Comparison of ENCODE assay signal across 8 mouse cellular contexts in genomic region chr15:80134450-80134847, GRCm38 (mm10). TPM values are rescaled to one million over a fixed set of nuclear protein-coding genes. Genes with fewer than 3 reads are reported as not detected.
DNase-seq lines count a peak whose midpoint lies in the region; ATAC-seq and TF ChIP-seq lines count a peak whose summit lies in the region.

No protein-coding gene starts in this region.

- WGBS in heart, embryonic 15.5 days = 21% methylated on average over 9 of the region's 9 CpGs
- 68% methylated on average over 9 of the region's 9 CpGs for WGBS in limb, embryonic 14.5 days
- 30% methylated on average over 9 of the region's 9 CpGs for WGBS in small intestine, adult 2 months

- peak overlapping the region; percentile 79 for H3K9ac ChIP-seq in heart, embryonic 15.5 days
- H3K9ac ChIP-seq in limb, embryonic 14.5 days (ENCODE audit: low read depth, low read length, severe bottlenecking) = peak overlapping the region; percentile 92

- peaks cover 40% of the 10 kb centered on the region for H3K36me3 ChIP-seq in E14TG2a.4 (ENCODE audit: insufficient read depth, low read length)
- H3K36me3 ChIP-seq in heart, embryonic 15.5 days = no peaks in the 10 kb centered on the region
- H3K36me3 ChIP-seq in limb, embryonic 14.5 days (ENCODE audit: control insufficient read depth, insufficient read depth, low read length) = peaks cover 13% of the 10 kb centered on the region; the same call in 1 of the 2 replicates
- H3K36me3 ChIP-seq in small intestine, adult 2 months (ENCODE audit: control insufficient read depth, insufficient read depth, low read length) = no peaks in the 10 kb centered on the region

- no peak for TF ChIP-seq POLR2A in limb, embryonic 14.5 days (IDR thresholded peaks at IDR 0.05; ENCODE audit: borderline replicate concordance, extremely low read depth, insufficient read depth, insufficient read length)
- TF ChIP-seq POLR2A in small intestine, adult 2 months (IDR thresholded peaks at IDR 0.05; ENCODE audit: low read depth, low read length) = no peak

- no peak; the same call in 1 of the 2 replicates for ATAC-seq in heart, embryonic 15.5 days (replicated peaks; ENCODE audit: insufficient number of reproducible peaks, insufficient read depth, low FRiP score, low read depth)
- ATAC-seq in limb, embryonic 14.5 days (ENCODE audit: low FRiP score, low read depth) = no peak

- peak overlapping the region; percentile 73 for H3K4me2 ChIP-seq in heart, embryonic 15.5 days
- peak overlapping the region; percentile 79 for H3K4me2 ChIP-seq in limb, embryonic 14.5 days (replicated peaks; ENCODE audit: low read depth, low read length, severe bottlenecking)

- H3K9me3 ChIP-seq in E14TG2a.4 (ENCODE audit: low read length) = no peaks in the 10 kb centered on the region
- no peaks in the 10 kb centered on the region for H3K9me3 ChIP-seq in heart, embryonic 15.5 days (replicated peaks)
- H3K9me3 ChIP-seq in limb, embryonic 14.5 days (ENCODE audit: control insufficient read depth, low read length) = no peaks in the 10 kb centered on the region

- DNase-seq in adrenal gland, postnatal 14 days = peak; percentile 60
- no peak for DNase-seq in limb, embryonic 14.5 days (ENCODE audit: low spot score)
- no peak for DNase-seq in thymus, postnatal 25 days
- DNase-seq in thymus, adult 18-20 months = no peak
- DNase-seq in gastrocnemius, adult 18-20 months (ENCODE audit: low spot score) = no peak

- TF ChIP-seq CTCF in E14TG2a.4 (conservative IDR thresholded peaks at IDR 0.05; ENCODE audit: low read length) = no peak
- TF ChIP-seq CTCF in small intestine, adult 2 months (IDR thresholded peaks at IDR 0.05; ENCODE audit: extremely low read depth, insufficient read length, insufficient replicate concordance, low read depth, low read length) = no peak

- H3K4me1 ChIP-seq in E14TG2a.4 (replicated peaks; ENCODE audit: low read depth, low read length) = peaks cover 87% of the 10 kb centered on the region
- peaks cover 57% of the 10 kb centered on the region for H3K4me1 ChIP-seq in heart, embryonic 15.5 days (replicated peaks)
- peaks cover 18% of the 10 kb centered on the region for H3K4me1 ChIP-seq in limb, embryonic 14.5 days (ENCODE audit: control insufficient read depth, insufficient read depth, low read length)
- peaks cover 15% of the 10 kb centered on the region for H3K4me1 ChIP-seq in small intestine, adult 2 months (ENCODE audit: control insufficient read depth, insufficient read depth, insufficient read length, low read length)

- H3K27ac ChIP-seq in heart, embryonic 15.5 days = peak overlapping the region; percentile 100
- peak overlapping the region; percentile 99; the same call in 1 of the 2 replicates for H3K27ac ChIP-seq in limb, embryonic 14.5 days (replicated peaks; ENCODE audit: low read depth, low read length)
- peak overlapping the region; percentile 83 for H3K27ac ChIP-seq in small intestine, adult 2 months (ENCODE audit: insufficient read depth, low read depth, low read length)

- no peaks in the 10 kb centered on the region for H3K27me3 ChIP-seq in E14TG2a.4 (ENCODE audit: insufficient read depth, low read length)
- H3K27me3 ChIP-seq in heart, embryonic 15.5 days = no peaks in the 10 kb centered on the region
- no peaks in the 10 kb centered on the region for H3K27me3 ChIP-seq in limb, embryonic 14.5 days (ENCODE audit: control insufficient read depth, insufficient read depth, low read length)
- no peaks in the 10 kb centered on the region for H3K27me3 ChIP-seq in small intestine, adult 2 months (ENCODE audit: control insufficient read depth, insufficient read depth, low read length)

- peak overlapping the region; percentile 90 for H3K4me3 ChIP-seq in E14TG2a.4 (replicated peaks; ENCODE audit: low read length)
- H3K4me3 ChIP-seq in heart, embryonic 15.5 days = peak overlapping the region; percentile 75
- H3K4me3 ChIP-seq in limb, embryonic 14.5 days (replicated peaks; ENCODE audit: low read length) = peak overlapping the region; percentile 74
- H3K4me3 ChIP-seq in small intestine, adult 2 months (ENCODE audit: low read depth, low read length) = peak overlapping the region; percentile 17

RNA-seq across cellular contexts. Expression of gene Tab1, which starts 1.5 kb away (rescaled TPM):
- 14.6 and 23.0 TPM in 2 replicates for total RNA-seq in adrenal gland, postnatal 14 days (2021)
- 25.0 and 33.6 TPM in 2 replicates for polyA plus RNA-seq in heart, embryonic 15.5 days (2015; fragmentation: Nextera tagmentation; extraction: Ambion mirVana)
- polyA plus RNA-seq in limb, embryonic 14.5 days (2012; rRNA removed) = 43.1 and 56.5 TPM in 2 replicates
- 34.6 and 39.4 TPM in 2 replicates for polyA plus RNA-seq in limb, embryonic 14.5 days (2014; fragmentation: Nextera tagmentation; extraction: Ambion mirVana)
- polyA plus RNA-seq in small intestine, adult 2 months (2012; rRNA removed) = 14.7 and 28.6 TPM in 2 replicates
- 10 to 100 TPM; 11.0 to 12.5 TPM for total RNA-seq in gastrocnemius, adult 18-20 months (2021)

RNA-seq across cellular contexts. Expression of gene Mgat3, which starts 39.1 kb away (rescaled TPM):
- 6.6 and 7.6 TPM in 2 replicates for total RNA-seq in adrenal gland, postnatal 14 days (2021)
- polyA plus RNA-seq in heart, embryonic 15.5 days (2015; fragmentation: Nextera tagmentation; extraction: Ambion mirVana) = 0.93 and 2.5 TPM in 2 replicates
- polyA plus RNA-seq in limb, embryonic 14.5 days (2012; rRNA removed) = 18.1 and 23.9 TPM in 2 replicates
- 6.7 and 8.0 TPM in 2 replicates for polyA plus RNA-seq in limb, embryonic 14.5 days (2014; fragmentation: Nextera tagmentation; extraction: Ambion mirVana)
- polyA plus RNA-seq in small intestine, adult 2 months (2012; rRNA removed) = 28.4 and 62.6 TPM in 2 replicates
- 1 to 10 TPM in 1 of 2 experiments, under 1 TPM in 1; 0.43 to 1.2 TPM for total RNA-seq in gastrocnemius, adult 18-20 months (2021)

RNA-seq across cellular contexts. Expression of gene Rpl3, which starts 42.8 kb away (rescaled TPM):
- total RNA-seq in adrenal gland, postnatal 14 days (2021) = 594 and 691 TPM in 2 replicates
- 565 and 609 TPM in 2 replicates for polyA plus RNA-seq in heart, embryonic 15.5 days (2015; fragmentation: Nextera tagmentation; extraction: Ambion mirVana)
- 1,074 and 1,569 TPM in 2 replicates for polyA plus RNA-seq in limb, embryonic 14.5 days (2012; rRNA removed)
- polyA plus RNA-seq in limb, embryonic 14.5 days (2014; fragmentation: Nextera tagmentation; extraction: Ambion mirVana) = 1,384 and 1,387 TPM in 2 replicates
- 129 and 298 TPM in 2 replicates for polyA plus RNA-seq in small intestine, adult 2 months (2012; rRNA removed)
- 10 to 100 TPM; 37.2 to 48.3 TPM for total RNA-seq in gastrocnemius, adult 18-20 months (2021)

RNA-seq across cellular contexts. Expression of gene Syngr1, which starts 43.3 kb away (rescaled TPM):
- total RNA-seq in adrenal gland, postnatal 14 days (2021) = 28.5 and 29.8 TPM in 2 replicates
- polyA plus RNA-seq in heart, embryonic 15.5 days (2015; fragmentation: Nextera tagmentation; extraction: Ambion mirVana) = 38.0 and 42.9 TPM in 2 replicates
- polyA plus RNA-seq in limb, embryonic 14.5 days (2012; rRNA removed) = 10.8 and 11.0 TPM in 2 replicates
- polyA plus RNA-seq in limb, embryonic 14.5 days (2014; fragmentation: Nextera tagmentation; extraction: Ambion mirVana) = 8.3 and 11.5 TPM in 2 replicates
- 13.4 and 29.1 TPM in 2 replicates for polyA plus RNA-seq in small intestine, adult 2 months (2012; rRNA removed)
- 10 to 100 TPM; 54.8 to 60.6 TPM for total RNA-seq in gastrocnemius, adult 18-20 months (2021)

Comparison
In these comparisons a context has a peak if more than half of its experiments do, and no peak if none do; other contexts are left out.
1. H3K4me3 ChIP-seq: peak in every context shown above with its lines; median percentile 90 in E14TG2a.4; 75 in heart, embryonic 15.5 days; 74 in limb, embryonic 14.5 days; 17 in small intestine, adult 2 months.